Mouse (Mus musculus) right cerebral cortex, postnatal 4 days (tissue): ENCODE data around the gene Prss48.

ENCODE experiments used
- DNase-seq: peaks from one replicate; pipeline ENCODE4 v3.0.0-alpha.2; 2022

Gene Prss48

GRCm38 (mm10) chr3:86002423-86002822 is at the start of gene Prss48:
Gene Prss48, minus strand, starts transcription at chr3:86002491.
- peak; percentile 6 for DNase-seq

GRCm38 (mm10) chr3:86049041-86049440 is 46.8 kb upstream of the Prss48 start:
- DNase-seq, result no peak

DNA sequence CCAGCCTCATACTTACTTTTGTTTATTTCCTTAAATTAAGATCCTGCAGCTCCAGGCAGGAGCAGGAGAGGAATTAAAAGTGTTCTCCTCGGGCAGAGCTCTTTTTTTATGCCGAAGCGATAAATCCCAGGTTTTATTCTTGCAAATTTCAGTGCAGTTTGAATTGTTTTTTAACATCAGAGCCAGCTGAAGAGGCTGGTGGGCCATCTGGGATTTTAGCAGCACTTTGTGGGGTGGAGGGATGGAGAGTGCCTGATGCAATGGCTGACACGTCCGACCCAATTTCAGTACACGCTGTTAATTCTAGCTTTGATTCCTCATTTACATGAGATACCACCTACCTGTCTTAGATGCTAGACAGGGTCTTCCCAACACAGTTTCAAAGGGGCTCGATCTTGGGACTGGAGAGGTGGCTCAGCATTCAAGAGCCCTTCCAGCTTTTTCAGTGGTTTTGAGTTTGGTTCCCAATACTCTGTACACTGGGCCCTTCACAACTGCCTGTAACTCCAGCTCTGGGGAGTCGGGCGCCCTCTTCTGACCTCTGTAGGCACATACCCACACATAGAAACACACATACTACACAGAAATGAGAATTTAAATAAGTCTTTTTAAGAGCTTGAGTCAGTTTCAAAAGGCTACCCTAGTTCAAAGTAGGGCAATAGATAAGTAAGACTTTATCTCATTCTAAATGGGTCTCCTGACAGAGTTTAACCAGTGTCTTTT is 45.6 kb upstream of the Prss48 start:
- no peak for DNase-seq

GRCm38 (mm10) chr3:86040286-86041201 is 38.3 kb upstream of the Prss48 start:
- no peak for DNase-seq

DNA sequence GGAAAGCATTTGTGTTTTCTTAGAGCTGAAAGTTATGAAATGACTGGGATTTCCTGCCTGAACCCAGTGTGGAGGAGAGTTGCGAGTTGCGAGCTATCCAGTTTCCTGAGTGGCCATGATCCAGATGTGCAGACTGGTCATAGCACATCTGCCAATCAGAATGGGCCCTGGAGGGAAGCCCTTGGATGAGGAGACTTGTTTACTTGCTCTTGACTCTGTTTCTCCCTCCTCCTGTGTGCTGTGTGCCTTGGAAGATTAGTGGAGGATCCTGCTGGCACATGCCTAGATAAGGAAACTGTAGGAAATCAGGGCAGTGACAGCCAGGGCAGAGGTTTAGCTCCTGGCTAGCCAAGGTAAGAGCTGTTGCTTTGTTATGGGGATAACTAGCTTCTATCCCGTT is 36.4 kb upstream of the Prss48 start:
- no peak for DNase-seq

DNA sequence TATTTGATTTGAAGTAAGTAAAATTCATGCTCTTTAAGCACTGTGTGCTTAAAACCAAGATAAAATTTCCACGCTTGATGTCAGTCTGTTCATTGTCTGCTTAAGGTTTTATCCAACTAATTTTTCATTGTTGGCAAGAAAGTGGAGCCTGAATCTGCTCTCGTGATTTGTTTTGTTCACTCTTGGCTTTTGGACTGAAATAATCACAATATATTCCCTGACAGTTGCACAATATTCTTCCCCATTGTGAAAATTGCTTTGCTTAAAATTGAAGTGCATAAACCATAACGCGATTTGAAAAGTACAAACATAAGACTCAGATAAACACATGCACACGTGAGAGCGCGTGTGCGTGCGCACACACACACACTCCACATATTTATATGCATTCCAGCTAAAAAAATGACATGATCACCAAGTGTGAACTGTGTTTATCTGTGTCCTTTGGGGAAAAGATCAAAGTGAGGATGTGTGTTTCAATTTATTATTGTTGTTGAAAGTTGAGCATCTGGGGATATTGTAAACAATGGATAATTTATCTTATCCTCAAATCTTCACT is 35.7 kb upstream of the Prss48 start:
- no peak for DNase-seq

GRCm38 (mm10) chr3:86033455-86034090 is 31.3 kb upstream of the Prss48 start:
- no peak for DNase-seq

DNA sequence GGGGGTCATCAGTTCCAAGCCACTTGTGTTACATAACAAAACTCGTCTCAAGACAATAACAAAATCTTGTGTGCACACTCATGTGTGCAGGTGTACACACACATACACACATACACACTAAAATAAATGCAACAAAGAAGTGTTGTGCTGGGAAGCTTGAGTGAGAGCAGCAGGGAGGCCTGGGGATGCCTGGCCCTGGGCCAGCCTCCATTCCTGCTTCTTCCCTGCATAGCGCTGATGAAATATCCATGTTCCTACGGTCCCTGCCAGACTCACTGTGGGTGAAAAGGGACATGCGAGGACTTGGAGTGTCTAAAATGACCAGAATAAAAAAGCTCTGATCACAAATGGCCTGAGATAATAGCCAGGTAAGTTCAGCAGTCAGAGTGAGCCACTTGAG is 28.3 kb upstream of the Prss48 start:
- DNase-seq, result peak; percentile 29

DNA sequence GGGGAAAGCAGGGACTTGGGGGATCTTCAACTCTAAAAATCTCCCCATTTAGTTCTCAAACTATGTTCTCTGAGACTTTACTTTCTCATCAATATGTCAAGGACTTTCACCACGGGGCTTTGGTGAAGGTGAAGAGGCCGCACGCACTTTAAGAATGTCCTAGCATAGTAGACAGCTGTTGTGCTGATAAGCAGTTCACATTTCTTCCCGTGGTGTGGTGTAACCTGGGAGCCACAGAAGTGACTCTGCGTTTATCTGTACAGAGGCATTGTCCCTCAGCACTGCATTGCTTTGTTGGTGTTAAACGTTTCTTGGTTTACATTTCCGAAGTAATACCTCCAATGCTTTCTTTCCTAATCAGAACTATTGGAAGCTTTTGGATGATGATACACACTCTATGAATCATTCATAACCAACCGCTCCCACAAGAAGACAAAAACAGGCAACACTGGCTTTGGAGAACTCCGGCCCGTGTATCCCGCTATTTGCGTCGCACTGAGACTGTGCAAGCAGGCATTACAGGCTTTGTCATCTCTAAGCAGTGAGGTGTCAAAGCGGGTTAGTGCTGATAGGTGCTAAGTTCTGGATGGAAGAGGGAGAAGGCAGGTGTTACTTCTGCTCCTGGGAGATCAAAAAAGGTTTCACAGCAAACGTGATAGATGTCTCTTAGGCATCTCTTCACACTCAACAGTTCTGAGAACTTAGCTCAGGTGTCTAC is 26.5 kb upstream of the Prss48 start:
- no peak for DNase-seq

DNA sequence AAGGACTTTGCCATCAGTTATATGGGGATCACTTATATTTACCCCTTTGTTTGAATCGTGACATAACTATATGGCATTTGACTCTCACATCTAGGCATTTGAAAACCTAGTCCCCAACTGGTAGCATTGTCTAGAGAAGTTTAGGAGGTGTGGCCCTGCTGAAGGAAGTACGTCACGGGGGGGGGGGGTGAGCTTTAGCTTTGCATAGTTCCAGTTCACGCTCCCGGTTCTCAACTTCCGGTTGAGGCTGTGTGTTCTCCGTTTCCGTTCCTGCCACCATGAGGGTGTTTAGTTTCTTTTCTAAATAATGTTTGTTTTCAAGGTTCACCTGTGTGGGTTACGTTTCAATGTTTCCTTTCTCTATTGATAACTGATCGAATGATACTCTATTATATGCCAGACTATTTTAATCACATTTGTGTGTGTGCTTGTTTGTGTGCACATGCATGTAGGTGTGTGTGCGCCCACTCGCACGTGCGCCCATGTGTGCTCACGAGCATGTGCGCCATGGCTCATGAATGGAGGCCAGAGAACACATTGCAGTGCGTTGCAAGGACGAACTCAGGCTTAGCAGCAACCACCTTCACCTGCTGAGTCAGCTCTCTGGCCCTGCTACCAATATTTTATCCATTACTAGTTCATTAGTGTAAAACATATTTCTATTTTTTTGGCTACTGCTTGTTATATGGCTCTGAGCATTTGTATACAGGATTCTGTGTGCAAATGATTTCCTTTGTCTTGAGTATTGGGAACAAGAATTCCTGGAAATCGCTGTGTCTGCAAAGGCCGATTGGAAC is 23.2 kb upstream of the Prss48 start:
- DNase-seq, result no peak

- DNase-seq, result no peak
Measured at GRCm38 (mm10) chr3:86024065-86024795, 21.9 kb upstream of the Prss48 start.

GRCm38 (mm10) chr3:86021651-86022050 is 19.4 kb upstream of the Prss48 start:
- no peak for DNase-seq

- DNase-seq, result no peak
Measured at GRCm38 (mm10) chr3:86020921-86021650, 18.8 kb upstream of the Prss48 start.

DNA sequence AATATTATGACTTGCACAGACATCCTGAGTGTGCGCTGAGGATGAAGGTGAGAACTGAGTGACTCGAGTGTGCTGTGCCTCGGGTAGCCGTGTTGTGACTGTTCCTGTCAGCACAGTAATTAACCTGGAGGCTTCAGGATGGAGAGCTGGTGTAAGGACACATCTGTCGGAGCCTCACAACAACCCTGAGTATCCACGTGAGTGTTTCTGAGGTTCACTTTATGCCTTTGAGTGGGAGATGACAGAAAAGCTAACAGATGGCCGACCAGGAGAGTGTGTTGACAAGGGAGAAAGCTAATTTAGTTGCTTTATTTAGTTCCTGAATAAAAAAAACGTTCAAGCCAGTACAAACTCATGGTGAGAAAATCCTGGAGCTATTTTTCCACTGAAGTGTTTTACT is 15.2 kb upstream of the Prss48 start:
- DNase-seq, result no peak

GRCm38 (mm10) chr3:86016965-86017364 is 14.7 kb upstream of the Prss48 start:
- DNase-seq, result no peak

GRCm38 (mm10) chr3:86013837-86014236 is 11.5 kb upstream of the Prss48 start:
- no peak for DNase-seq

- no peak for DNase-seq
Measured at GRCm38 (mm10) chr3:86011833-86012232, 9.5 kb upstream of the Prss48 start.

GRCm38 (mm10) chr3:86011373-86011772 is 9.1 kb upstream of the Prss48 start:
- DNase-seq, result no peak

DNA sequence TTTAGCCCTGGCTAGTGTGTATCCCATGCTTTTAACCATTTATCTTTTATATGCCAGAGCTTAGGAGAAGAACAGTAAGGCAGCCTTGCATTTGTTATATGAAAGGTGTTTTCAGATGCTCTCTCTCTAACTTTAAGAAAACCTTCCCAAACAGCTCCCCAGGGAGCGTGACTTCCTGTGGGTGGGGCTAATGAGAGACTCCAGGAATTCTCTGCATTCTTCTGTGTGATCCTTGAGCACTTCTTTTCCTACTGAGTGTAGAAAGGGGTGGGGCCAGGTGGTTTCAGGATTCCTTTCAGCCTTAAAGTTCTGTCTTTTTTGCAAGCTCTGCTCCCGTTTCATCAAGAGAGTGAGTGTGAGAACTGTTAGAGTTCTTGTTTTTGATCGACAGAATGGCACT is 8.3 kb upstream of the Prss48 start:
- DNase-seq, result no peak

DNA sequence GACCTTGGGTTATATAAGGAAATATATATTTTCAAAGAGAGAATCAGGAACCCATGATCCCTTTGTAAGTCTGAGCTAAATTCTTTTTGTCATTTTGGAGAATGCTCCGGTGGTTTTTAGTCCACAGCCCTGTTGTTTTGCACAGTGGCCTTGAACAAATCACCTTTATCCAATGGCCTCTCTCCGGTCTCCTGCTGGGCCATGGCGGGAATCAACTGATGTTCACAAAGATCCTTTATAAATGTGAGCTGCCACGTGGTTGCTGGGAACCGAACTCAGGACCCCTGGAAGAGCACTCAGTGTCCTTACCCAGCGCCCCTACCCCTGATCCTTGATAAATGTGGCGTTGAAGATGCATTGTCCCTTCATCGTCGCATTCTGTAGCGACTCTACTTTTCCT is 2.5 kb upstream of the Prss48 start:
- DNase-seq, result no peak
